Mouse (Mus musculus) heart, embryonic 10.5 days (tissue): ENCODE measurements around the gene Fmnl2. TPM values are rescaled to one million over a fixed set of nuclear protein-coding genes. Genes with fewer than 3 reads are reported as not detected.

Experiments
- DNase-seq: peaks from one replicate; pipeline ENCODE4 v3.0.0-alpha.2; 2017; ENCODE audit warnings: low spot score
- H3K27ac ChIP-seq: fragments of 300-500 bp; sonication (generic); 2 replicates; pipeline ENCODE4 v1.5.1; 2016; ENCODE audit warnings: mild to moderate bottlenecking
- H3K27me3 ChIP-seq: fragments of 300-500 bp; sonication (generic); 2 replicates; pipeline ENCODE4 v1.6.1; 2016; ENCODE audit warnings: mild to moderate bottlenecking; ENCODE audit not compliant: poor library complexity, insufficient read depth, severe bottlenecking
- H3K36me3 ChIP-seq: fragments of 300-500 bp; sonication (generic); 2 replicates; pipeline ENCODE4 v1.6.1; 2016; ENCODE audit warnings: mild to moderate bottlenecking, moderate library complexity
- H3K4me1 ChIP-seq: fragments of 300-500 bp; sonication (generic); 2 replicates; pipeline ENCODE4 v1.6.1; 2016; ENCODE audit warnings: mild to moderate bottlenecking
- H3K4me3 ChIP-seq: fragments of 300-500 bp; sonication (generic); 2 replicates; pipeline ENCODE4 v1.5.1; 2016; ENCODE audit warnings: mild to moderate bottlenecking, moderate library complexity
- H3K9me3 ChIP-seq: fragments of 300-500 bp; sonication (generic); 2 replicates; pipeline ENCODE4 v1.6.1; 2016; ENCODE audit warnings: mild to moderate bottlenecking, moderate library complexity
- WGBS: fragments of 180-500 bp; shearing (Covaris S2); methylation state at CpG from one replicate; pipeline ENCODE4 v1.1.7; 2016; 5-methylcytosine and 5-hydroxymethylcytosine counted together
- polyA plus RNA-seq: library from polyadenylated mRNA; unstranded; fragments of >200 nt; fragmentation: Nextera tagmentation; extraction: Ambion mirVana; gene quantifications from 2 replicates; pipeline ENCODE4 v1.2.1, GENCODE M21; 2016

Gene Fmnl2
- polyA plus RNA-seq, 1 experiment from 2014 or later, result 2.5 TPM

- Histone ChIP-seq H3K36me3 (no peaks in the 10 kb centered on the region), H3K4me1 (peaks cover 37% of the 10 kb centered on the region), H3K4me3 (no peak overlapping the region), H3K9me3 (no peaks in the 10 kb centered on the region), H3K27me3 (no peaks in the 10 kb centered on the region), H3K27ac (no peak overlapping the region)
- 70% methylated on average over 8 of the region's 8 CpGs for WGBS
- DNase-seq, result no peak
These were observed 97.4 kb downstream of the Fmnl2 start for GRCm38 (mm10) chr2:52955090-52955489.

- WGBS, result 88% methylated on average over 10 of the region's 10 CpGs
- H3K27ac ChIP-seq, result no peak overlapping the region
- H3K4me1 ChIP-seq, result peaks cover 40% of the 10 kb centered on the region
- no peaks in the 10 kb centered on the region for H3K9me3 ChIP-seq
- no peaks in the 10 kb centered on the region for H3K36me3 ChIP-seq
- DNase-seq, result no peak
- no peak overlapping the region for H3K4me3 ChIP-seq
- H3K27me3 ChIP-seq, result no peaks in the 10 kb centered on the region
These were observed 98.2 kb downstream of the Fmnl2 start for GRCm38 (mm10) chr2:52955831-52956230.

DNA sequence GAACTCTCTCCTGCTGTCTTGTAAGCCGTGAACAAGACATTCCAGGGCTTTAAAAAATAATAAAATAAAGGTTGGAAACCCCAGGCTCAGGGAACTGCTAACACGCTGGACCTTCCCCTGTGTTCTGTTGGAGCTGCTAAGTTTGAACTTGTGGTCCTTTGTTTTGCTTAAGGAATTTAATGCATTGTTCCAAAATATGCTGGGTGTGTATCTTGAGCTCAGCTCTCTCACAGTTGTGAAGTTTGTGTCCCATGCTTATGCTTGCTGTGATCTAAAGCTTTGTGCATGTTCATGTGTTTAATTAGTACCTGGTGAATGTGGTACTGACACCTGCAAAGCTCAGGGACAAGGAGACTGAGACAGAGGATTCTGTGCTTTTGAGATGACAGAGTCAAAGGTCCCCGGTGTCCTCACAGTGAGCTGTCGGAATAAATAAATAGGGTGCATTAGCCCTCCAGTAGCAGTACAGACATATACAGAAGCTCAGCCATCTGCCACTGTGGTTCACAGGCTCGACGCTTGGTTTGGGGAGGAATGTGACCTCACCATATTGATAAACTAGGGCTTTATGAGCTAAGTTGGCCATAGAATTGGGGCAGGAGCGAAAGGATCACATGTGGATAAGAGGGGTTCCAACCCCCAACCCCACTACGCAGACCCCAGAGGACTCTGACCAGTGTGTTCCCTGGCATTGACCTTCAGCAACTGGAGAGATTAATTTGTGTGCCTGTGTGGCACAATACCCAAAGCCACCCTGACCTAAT, 100.3 kb downstream of the Fmnl2 start:
- peak overlapping the region; percentile 56 for H3K27ac ChIP-seq

GRCm38 (mm10) chr2:52958535-52959290, 101.1 kb downstream of the Fmnl2 start:
- H3K27ac ChIP-seq, result peak overlapping the region; percentile 62

More for the DNA sequence above, 100.3 kb downstream of the Fmnl2 start:
- 54% methylated on average over 8 of the region's 8 CpGs for WGBS
- Histone ChIP-seq H3K4me3 (no peak overlapping the region; the same call in 1 of the 2 replicates), H3K4me1 (peaks cover 34% of the 10 kb centered on the region), H3K9me3 (no peaks in the 10 kb centered on the region), H3K27me3 (no peaks in the 10 kb centered on the region), H3K36me3 (no peaks in the 10 kb centered on the region)
- DNase-seq, result no peak

DNA sequence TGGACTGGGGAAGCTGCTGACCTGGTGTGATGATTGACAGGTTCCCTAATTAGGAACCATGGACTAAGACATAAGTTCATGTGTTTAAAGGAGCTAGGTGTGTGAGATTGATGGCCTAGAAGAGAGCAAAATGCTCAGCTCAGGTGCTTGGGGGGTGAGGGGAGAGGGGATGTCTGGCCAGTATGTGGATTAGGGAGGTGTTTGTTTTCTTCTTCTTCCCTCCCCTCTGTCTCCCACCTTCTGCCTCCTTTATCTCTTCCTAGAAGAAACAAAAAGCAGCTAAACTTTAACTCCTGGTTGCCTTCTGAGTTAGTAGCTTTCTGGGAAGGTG, 101.6 kb downstream of the Fmnl2 start:
- H3K9me3 ChIP-seq, result no peaks in the 10 kb centered on the region
- peak overlapping the region; percentile 62 for H3K27ac ChIP-seq
- H3K36me3 ChIP-seq, result no peaks in the 10 kb centered on the region
- H3K4me1 ChIP-seq, result peaks cover 34% of the 10 kb centered on the region
- H3K27me3 ChIP-seq, result no peaks in the 10 kb centered on the region
- peak overlapping the region; percentile 40 for H3K4me3 ChIP-seq
- no peak for DNase-seq

More at GRCm38 (mm10) chr2:52958535-52959290, 101.1 kb downstream of the Fmnl2 start:
- 6% methylated on average over 15 of the region's 15 CpGs for WGBS
- no peaks in the 10 kb centered on the region for H3K36me3 ChIP-seq
- no peak for DNase-seq
- H3K4me3 ChIP-seq, result peak overlapping the region; percentile 40
- peaks cover 34% of the 10 kb centered on the region for H3K4me1 ChIP-seq
- no peaks in the 10 kb centered on the region for H3K9me3 ChIP-seq
- H3K27me3 ChIP-seq, result no peaks in the 10 kb centered on the region

- WGBS, result 27% methylated on average over 3 of the region's 3 CpGs
- DNase-seq, result no peak
- no peaks in the 10 kb centered on the region for H3K9me3 ChIP-seq
- H3K4me3 ChIP-seq, result no peak overlapping the region
- no peaks in the 10 kb centered on the region for H3K27me3 ChIP-seq
- peaks cover 34% of the 10 kb centered on the region for H3K4me1 ChIP-seq
- H3K27ac ChIP-seq, result no peak overlapping the region
- no peaks in the 10 kb centered on the region for H3K36me3 ChIP-seq
These were observed 102.3 kb downstream of the Fmnl2 start for GRCm38 (mm10) chr2:52959982-52960381.

GRCm38 (mm10) chr2:52960697-52961096, 103.0 kb downstream of the Fmnl2 start:
- Histone ChIP-seq H3K4me1 (peaks cover 34% of the 10 kb centered on the region), H3K9me3 (no peaks in the 10 kb centered on the region), H3K27ac (no peak overlapping the region; the same call in 1 of the 2 replicates), H3K36me3 (no peaks in the 10 kb centered on the region), H3K4me3 (no peak overlapping the region), H3K27me3 (no peaks in the 10 kb centered on the region)
- WGBS, result 28% methylated on average over 2 of the region's 2 CpGs
- no peak for DNase-seq

GRCm38 (mm10) chr2:52963439-52963838, 105.8 kb downstream of the Fmnl2 start:
- WGBS, result 74% methylated on average over 1 of the region's 1 CpGs
- peaks cover 29% of the 10 kb centered on the region for H3K4me1 ChIP-seq
- H3K9me3 ChIP-seq, result no peaks in the 10 kb centered on the region
- peak; percentile 39 for DNase-seq
- H3K4me3 ChIP-seq, result no peak overlapping the region
- no peak overlapping the region for H3K27ac ChIP-seq
- no peaks in the 10 kb centered on the region for H3K27me3 ChIP-seq
- H3K36me3 ChIP-seq, result no peaks in the 10 kb centered on the region

DNA sequence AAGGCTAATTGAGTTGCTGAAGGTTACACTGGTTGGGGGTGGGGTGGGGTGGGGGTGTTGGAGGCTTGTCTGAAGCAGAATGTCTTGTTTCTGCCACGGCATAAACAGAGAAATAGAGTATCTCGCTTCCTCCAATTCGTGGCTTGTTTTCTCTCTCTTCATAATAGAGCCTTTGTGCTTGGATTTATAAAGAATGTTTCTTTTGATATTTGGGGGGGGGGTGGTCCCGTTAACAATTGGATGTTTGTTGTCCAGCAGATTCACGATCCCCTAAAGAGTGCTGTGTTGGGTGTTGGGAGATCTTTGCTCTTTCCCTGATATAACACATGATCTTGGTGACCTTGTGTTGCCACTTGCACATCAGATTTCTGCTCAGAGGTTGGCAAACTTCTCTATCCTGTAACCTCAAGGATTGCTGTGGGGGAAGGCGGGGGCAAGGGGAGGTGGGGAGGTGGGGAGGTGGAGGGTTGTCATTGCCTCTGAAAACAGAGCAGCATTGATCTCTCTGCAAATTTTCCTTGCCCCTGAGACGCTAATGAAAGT, 106.8 kb downstream of the Fmnl2 start:
- 63% methylated on average over 7 of the region's 7 CpGs for WGBS
- DNase-seq, result no peak
- Histone ChIP-seq H3K27me3 (no peaks in the 10 kb centered on the region), H3K27ac (no peak overlapping the region), H3K4me1 (peaks cover 19% of the 10 kb centered on the region), H3K36me3 (no peaks in the 10 kb centered on the region), H3K4me3 (no peak overlapping the region), H3K9me3 (no peaks in the 10 kb centered on the region)

GRCm38 (mm10) chr2:52966227-52966626, 108.6 kb downstream of the Fmnl2 start:
- H3K27ac ChIP-seq, result no peak overlapping the region
- no peak overlapping the region for H3K4me3 ChIP-seq
- H3K27me3 ChIP-seq, result no peaks in the 10 kb centered on the region
- H3K36me3 ChIP-seq, result no peaks in the 10 kb centered on the region
- no peaks in the 10 kb centered on the region for H3K9me3 ChIP-seq
- peaks cover 3% of the 10 kb centered on the region; the same call in 1 of the 2 replicates for H3K4me1 ChIP-seq
- WGBS, result 77% methylated on average over 5 of the region's 5 CpGs
- no peak for DNase-seq

GRCm38 (mm10) chr2:52966820-52967460, 109.3 kb downstream of the Fmnl2 start:
- Histone ChIP-seq H3K9me3 (no peaks in the 10 kb centered on the region), H3K27ac (no peak overlapping the region), H3K4me3 (no peak overlapping the region), H3K27me3 (no peaks in the 10 kb centered on the region), H3K4me1 (peaks cover 3% of the 10 kb centered on the region; the same call in 1 of the 2 replicates), H3K36me3 (no peaks in the 10 kb centered on the region)
- DNase-seq, result no peak
- WGBS, result 85% methylated on average over 12 of the region's 12 CpGs

- no peak overlapping the region for H3K27ac ChIP-seq
- H3K4me1 ChIP-seq, result peaks cover 3% of the 10 kb centered on the region; the same call in 1 of the 2 replicates
- H3K36me3 ChIP-seq, result no peaks in the 10 kb centered on the region
- H3K27me3 ChIP-seq, result no peaks in the 10 kb centered on the region
- DNase-seq, result no peak
- no peak overlapping the region for H3K4me3 ChIP-seq
- 86% methylated on average over 5 of the region's 5 CpGs for WGBS
- H3K9me3 ChIP-seq, result no peaks in the 10 kb centered on the region
These were observed 109.8 kb downstream of the Fmnl2 start for GRCm38 (mm10) chr2:52967461-52967823.

GRCm38 (mm10) chr2:52968884-52969283, 111.2 kb downstream of the Fmnl2 start:
- no peaks in the 10 kb centered on the region for H3K36me3 ChIP-seq
- H3K27ac ChIP-seq, result no peak overlapping the region
- peaks cover 3% of the 10 kb centered on the region; the same call in 1 of the 2 replicates for H3K4me1 ChIP-seq
- no peaks in the 10 kb centered on the region for H3K27me3 ChIP-seq
- H3K9me3 ChIP-seq, result no peaks in the 10 kb centered on the region
- no peak overlapping the region for H3K4me3 ChIP-seq
- WGBS, result 82% methylated on average over 2 of the region's 2 CpGs
- DNase-seq, result no peak
